Mouse (Mus musculus) ES-Bruce4 (cell line): ENCODE data around the gene Brca1. TPM values are rescaled to one million over a fixed set of nuclear protein-coding genes. Genes with fewer than 3 reads are reported as not detected.

Source experiments
- H3K27ac ChIP-seq: 2 replicates; pipeline ENCODE4 v1.5.1; 2012; ENCODE audit warnings: low read length, inconsistent platforms; ENCODE audit not compliant: insufficient read depth
- H3K27me3 ChIP-seq: 2 replicates; pipeline ENCODE4 v1.6.1; 2012; ENCODE audit warnings: mild to moderate bottlenecking, low read length, inconsistent platforms; ENCODE audit not compliant: control insufficient read depth, poor library complexity, insufficient read depth, severe bottlenecking
- H3K36me3 ChIP-seq: 2 replicates; pipeline ENCODE4 v1.6.1; 2012; ENCODE audit warnings: inconsistent platforms, mild to moderate bottlenecking, low read length, moderate library complexity; ENCODE audit not compliant: control insufficient read depth, poor library complexity, insufficient read depth, severe bottlenecking
- H3K4me1 ChIP-seq: one replicate; pipeline ENCODE4 v1.8.1; 2011; ENCODE audit warnings: low read length; ENCODE audit not compliant: control insufficient read depth, insufficient read depth
- H3K4me3 ChIP-seq: 2 replicates; pipeline ENCODE4 v1.5.1; 2011; ENCODE audit warnings: low read depth, mild to moderate bottlenecking, low read length
- H3K9ac ChIP-seq: 2 replicates; pipeline ENCODE4 v1.6.1; 2012; ENCODE audit warnings: low read depth, mild to moderate bottlenecking, inconsistent platforms; ENCODE audit not compliant: poor library complexity, severe bottlenecking
- H3K9me3 ChIP-seq: replicated peaks from 2 replicates; pipeline ENCODE4 v1.6.1; 2012; ENCODE audit warnings: mild to moderate bottlenecking, low read length, inconsistent platforms; ENCODE audit not compliant: control insufficient read depth, poor library complexity, insufficient read depth, severe bottlenecking
- CTCF ChIP-seq: IDR thresholded peaks from one replicate; pipeline ENCODE4 v1.8.1; 2011; ENCODE audit warnings: low read depth, low read length
- EP300 ChIP-seq: IDR thresholded peaks from 2 replicates; pipeline ENCODE4 v1.6.1; 2011; ENCODE audit warnings: low read depth, low read length; ENCODE audit not compliant: insufficient read depth
- POLR2A ChIP-seq: IDR thresholded peaks from one replicate; pipeline ENCODE4 v1.8.1; 2011; ENCODE audit warnings: low read length; ENCODE audit not compliant: insufficient read depth
- polyA plus RNA-seq: library from polyadenylated mRNA; stranded (reverse); fragments of >200 nt; gene quantifications from 2 replicates; pipeline ENCODE4 v1.2.4, GENCODE M21; 2011; ENCODE audit warnings: low read depth; ENCODE audit not compliant: missing spikeins, insufficient read depth, insufficient read length

Brca1 gene
- polyA plus RNA-seq, 1 experiment: 68.2 TPM

- H3K9me3 ChIP-seq: no peaks in the 10 kb centered on the region
- peaks cover 11% of the 10 kb centered on the region; the same call in 1 of the 2 replicates for H3K36me3 ChIP-seq
- H3K9ac ChIP-seq: no peak overlapping the region
- H3K4me1 ChIP-seq: peaks cover 13% of the 10 kb centered on the region
- no peak overlapping the region for H3K4me3 ChIP-seq
- H3K27me3 ChIP-seq: no peaks in the 10 kb centered on the region
- H3K27ac ChIP-seq: no peak overlapping the region
- TF ChIP-seq POLR2A (no peak), CTCF (no peak), EP300 (no peak)
Measured at GRCm38 (mm10) chr11:101460321-101460720, 91.4 kb downstream of the Brca1 start.

GRCm38 (mm10) chr11:101459716-101460115 is 92.0 kb downstream of the Brca1 start:
- H3K4me3 ChIP-seq: no peak overlapping the region
- H3K4me1 ChIP-seq: peaks cover 13% of the 10 kb centered on the region
- H3K27me3 ChIP-seq: no peaks in the 10 kb centered on the region
- H3K36me3 ChIP-seq: peaks cover 11% of the 10 kb centered on the region; the same call in 1 of the 2 replicates
- no peak overlapping the region for H3K9ac ChIP-seq
- no peaks in the 10 kb centered on the region for H3K9me3 ChIP-seq
- TF ChIP-seq EP300 (no peak), POLR2A (no peak), CTCF (no peak)
- 0 out of 2 replicates have a peak overlapping the region, but pooled peaks have one; percentile 31 for H3K27ac ChIP-seq

- H3K4me3 ChIP-seq: no peak overlapping the region
- no peaks in the 10 kb centered on the region for H3K27me3 ChIP-seq
- H3K36me3 ChIP-seq: peaks cover 11% of the 10 kb centered on the region; the same call in 1 of the 2 replicates
- H3K4me1 ChIP-seq: peaks cover 11% of the 10 kb centered on the region
- H3K9me3 ChIP-seq: no peaks in the 10 kb centered on the region
- TF ChIP-seq POLR2A: no peak
- TF ChIP-seq EP300: no peak
- TF ChIP-seq CTCF: no peak
- no peak overlapping the region for H3K27ac ChIP-seq
- H3K9ac ChIP-seq: no peak overlapping the region
Measured at GRCm38 (mm10) chr11:101458217-101458616, 93.5 kb downstream of the Brca1 start.

GRCm38 (mm10) chr11:101457631-101458030 is 94.1 kb downstream of the Brca1 start:
- H3K36me3 ChIP-seq: peaks cover 11% of the 10 kb centered on the region; the same call in 1 of the 2 replicates
- no peaks in the 10 kb centered on the region for H3K9me3 ChIP-seq
- no peak for TF ChIP-seq EP300
- no peak for TF ChIP-seq CTCF
- TF ChIP-seq POLR2A: no peak
- H3K27ac ChIP-seq: no peak overlapping the region
- H3K4me3 ChIP-seq: no peak overlapping the region
- H3K4me1 ChIP-seq: peaks cover 11% of the 10 kb centered on the region
- H3K27me3 ChIP-seq: no peaks in the 10 kb centered on the region
- H3K9ac ChIP-seq: no peak overlapping the region

GRCm38 (mm10) chr11:101455627-101456026 is 96.1 kb downstream of the Brca1 start:
- no peaks in the 10 kb centered on the region for H3K27me3 ChIP-seq
- H3K4me1 ChIP-seq: peaks cover 9% of the 10 kb centered on the region
- H3K36me3 ChIP-seq: no peaks in the 10 kb centered on the region; the same call in 1 of the 2 replicates
- H3K4me3 ChIP-seq: no peak overlapping the region
- no peaks in the 10 kb centered on the region for H3K9me3 ChIP-seq
- TF ChIP-seq CTCF: no peak
- no peak for TF ChIP-seq EP300
- no peak for TF ChIP-seq POLR2A
- no peak overlapping the region for H3K9ac ChIP-seq
- no peak overlapping the region for H3K27ac ChIP-seq

GRCm38 (mm10) chr11:101454702-101455101 is 97.1 kb downstream of the Brca1 start:
- Histone ChIP-seq H3K36me3 (no peaks in the 10 kb centered on the region), H3K9ac (no peak overlapping the region), H3K4me3 (no peak overlapping the region), H3K27ac (no peak overlapping the region), H3K9me3 (no peaks in the 10 kb centered on the region), H3K4me1 (peaks cover 9% of the 10 kb centered on the region), H3K27me3 (no peaks in the 10 kb centered on the region)
- no peak for TF ChIP-seq CTCF
- TF ChIP-seq EP300: no peak
- no peak for TF ChIP-seq POLR2A
